ENCODE assay signal across 8 mouse cellular contexts in genomic region chr11:97434704-97435454, GRCm38 (mm10). TPM values are rescaled to one million over a fixed set of nuclear protein-coding genes. Genes with fewer than 3 reads are reported as not detected.
DNase-seq lines count a peak whose midpoint lies in the region; TF ChIP-seq lines count a peak whose summit lies in the region.

No protein-coding gene starts in this region.

- intact Hi-C loops in heart, postnatal 14 days (cut with DNase I): no loop called here

- peaks cover 0 to 18% of the 10 kb centered on the region in 2 experiments; a peak in 2 of 4 replicates for H3K36me3 ChIP-seq in MEL (ENCODE audit: control insufficient read depth in 1 of 2, insufficient read depth in 2 of 2, low read length in 2 of 2)

- WGBS in large intestine, adult 2 months: 2% methylated on average over 15 of the region's 15 CpGs

- DNase-seq in MEL (ENCODE audit: low read depth, low spot score): peak; percentile 97
- DNase-seq in brain, adult 2 months (ENCODE audit: low read depth, low spot score): peak; percentile 78
- DNase-seq in fibroblast of lung, adult 2 months (ENCODE audit: low read depth): peak; percentile 96
- DNase-seq in heart, postnatal 14 days: peak; percentile 75 to 80
- peak; percentile 63 for DNase-seq in large intestine, adult 2 months (ENCODE audit: low read depth, low spot score)
- DNase-seq in mesoderm, embryonic 11.5 days (ENCODE audit: low read depth, low spot score): peak; percentile 84
- peak; percentile 82 to 84 for DNase-seq in spleen, postnatal 14 days (ENCODE audit: low spot score in 2 of 2)
- DNase-seq in layer of hippocampus, postnatal 25 days (ENCODE audit: extremely low spot score in 1 of 2, low spot score in 1 of 2): no peak

- peak; percentile 46 to 78; a peak in 3 of 4 replicates for TF ChIP-seq POLR2A in MEL (IDR thresholded peaks at IDR 0.05; ENCODE audit: control insufficient read depth in 1 of 2, insufficient read depth in 1 of 2, low read depth in 1 of 2, low read length in 2 of 2, poor library complexity in 1 of 2)

- TF ChIP-seq CTCF in MEL (IDR thresholded peaks at IDR 0.05 in 2 of 3, conservative IDR thresholded peaks at IDR 0.05 in 1 of 3; ENCODE audit: control insufficient read depth in 1 of 3, insufficient read depth in 1 of 3, low read depth in 2 of 3, low read length in 3 of 3, poor library complexity in 1 of 3, severe bottlenecking in 1 of 3): peak; percentile 22 to 65 (median 46); a peak in 5 of 6 replicates

- H3K79me2 ChIP-seq in MEL (ENCODE audit: control insufficient read depth, insufficient read depth, low read length, poor library complexity): no peaks in the 10 kb centered on the region

- H3K4me3 ChIP-seq in MEL (ENCODE audit: control insufficient read depth in 1 of 2, insufficient read depth in 1 of 2, low read depth in 2 of 2, low read length in 2 of 2): peak overlapping the region; percentile 53 to 84

- peak overlapping the region; percentile 17 for H3K27ac ChIP-seq in MEL (ENCODE audit: control insufficient read depth, low read depth, low read length)

- peak overlapping the region; percentile 43 for H3K9ac ChIP-seq in MEL (ENCODE audit: control insufficient read depth, low read depth, low read length, poor library complexity, severe bottlenecking)

- peaks cover 7 to 30% of the 10 kb centered on the region in 2 experiments for H3K4me1 ChIP-seq in MEL (ENCODE audit: control insufficient read depth in 1 of 2, insufficient read depth in 2 of 2, low read length in 2 of 2)

- H3K9me3 ChIP-seq in MEL (replicated peaks; ENCODE audit: insufficient read depth, low read length): no peaks in the 10 kb centered on the region

- TF ChIP-seq RAD21 in MEL (IDR thresholded peaks at IDR 0.05; ENCODE audit: low read depth, low read length): no peak

- TF ChIP-seq EP300 in MEL (IDR thresholded peaks at IDR 0.05; ENCODE audit: low read depth in 1 of 2, low read length in 2 of 2): no peak

- no peaks in the 10 kb centered on the region for H3K27me3 ChIP-seq in MEL (ENCODE audit: control insufficient read depth in 1 of 2, insufficient read depth in 2 of 2, low read length in 2 of 2)

TF ChIP-seq in MEL, 35 proteins besides CTCF, POLR2A, EP300 and RAD21:
- peak; percentile 47; the same call in 1 of the 2 replicates for TF ChIP-seq HCFC1 (IDR thresholded peaks at IDR 0.05; ENCODE audit: low read depth, low read length)
- peak; percentile 73; the same call in 1 of the 2 replicates for TF ChIP-seq MAX (IDR thresholded peaks at IDR 0.05; ENCODE audit: low read length)
- TF ChIP-seq USF1 (IDR thresholded peaks at IDR 0.05; ENCODE audit: low read depth, low read length): no peak; the same call in 1 of the 2 replicates
- TF ChIP-seq NELFE (IDR thresholded peaks at IDR 0.05; ENCODE audit: low read depth, low read length): peak; percentile 46; the same call in 1 of the 2 replicates
- TF ChIP-seq ZC3H11A (IDR thresholded peaks at IDR 0.05; ENCODE audit: low read depth, low read length): no peak
- TF ChIP-seq BHLHE40 (IDR thresholded peaks at IDR 0.05; ENCODE audit: borderline replicate concordance, low read depth, low read length): peak; percentile 92
- TF ChIP-seq SIN3A (IDR thresholded peaks at IDR 0.05; ENCODE audit: low read length): peak; percentile 78
- TF ChIP-seq MXI1 (IDR thresholded peaks at IDR 0.05; ENCODE audit: low read depth, low read length): peak; percentile 87; the same call in 1 of the 2 replicates
- no peak for TF ChIP-seq TCF12 (IDR thresholded peaks at IDR 0.05; ENCODE audit: low read depth, low read length)
- TF ChIP-seq ZMIZ1 (IDR thresholded peaks at IDR 0.05; ENCODE audit: low read depth, low read length): peak; percentile 69; the same call in 1 of the 2 replicates
- peak; percentile 56; the same call in 1 of the 2 replicates for TF ChIP-seq MAZ (IDR thresholded peaks at IDR 0.05; ENCODE audit: low read depth, low read length)
- TF ChIP-seq ZKSCAN1 (IDR thresholded peaks at IDR 0.05; ENCODE audit: low read depth, low read length): peak; percentile 70; the same call in 1 of the 2 replicates
- no peak for TF ChIP-seq E2F4 (IDR thresholded peaks at IDR 0.05; ENCODE audit: borderline replicate concordance, low read depth, low read length)
- peak; percentile 12; the same call in 1 of the 2 replicates for TF ChIP-seq ETS1 (IDR thresholded peaks at IDR 0.05; ENCODE audit: low read depth, low read length)
- TF ChIP-seq POLR2AphosphoS2 (IDR thresholded peaks at IDR 0.05; ENCODE audit: low read length): peak; percentile 60; the same call in 1 of the 2 replicates
- TF ChIP-seq ELF1 (IDR thresholded peaks at IDR 0.05; ENCODE audit: low read depth, low read length): 0 out of 2 replicates have a peak, but pooled peaks have one; percentile 25
- TF ChIP-seq USF2 (IDR thresholded peaks at IDR 0.05; ENCODE audit: borderline replicate concordance in 1 of 2, insufficient read depth in 1 of 2, low read depth in 1 of 2, low read length in 2 of 2): no peak
- TF ChIP-seq TBP (IDR thresholded peaks at IDR 0.05; ENCODE audit: low read depth, low read length): peak; percentile 90
- peak; percentile 49; the same call in 1 of the 2 replicates for TF ChIP-seq MYC (IDR thresholded peaks at IDR 0.05; ENCODE audit: low read depth, low read length)

RNA-seq across cellular contexts. Expression of gene Arhgap23, which starts 19.5 kb away (rescaled TPM):
- 1.7 and 1.8 TPM in 2 replicates for total RNA-seq in MEL (2012; rRNA removed)
- polyA plus RNA-seq in MEL (2012; ENCODE audit: insufficient read depth in 1 of 2, insufficient read length in 2 of 2, low read depth in 1 of 2, low replicate concordance in 2 of 2, missing spikeins in 1 of 2): 1 to 10 TPM in 1 of 2 experiments, not detected in 1; 7.5 TPM
- 10 to 100 TPM; 24.8 to 25.1 TPM for total RNA-seq in heart, postnatal 14 days (2021)
- polyA plus RNA-seq in large intestine, adult 2 months (2012; rRNA removed): 5.7 and 6.4 TPM in 2 replicates
- total RNA-seq in layer of hippocampus, postnatal 25 days (2021): 10 to 100 TPM; 71.4 to 73.5 TPM

Comparison
In these comparisons a context has a peak if more than half of its experiments do, and no peak if none do; other contexts are left out.
1. DNase-seq: peak in MEL (single experiment), brain, adult 2 months (single experiment), fibroblast of lung, adult 2 months (single experiment), heart, postnatal 14 days (2 of 2), large intestine, adult 2 months (single experiment), mesoderm, embryonic 11.5 days (single experiment) and spleen, postnatal 14 days (2 of 2); none in layer of hippocampus, postnatal 25 days (0 of 2).